Mouse (Mus musculus) retina, embryonic 14.5 days (tissue): Measurements from ENCODE around the gene Aldh4a1.

Source experiments
- DNase-seq: peaks from one replicate; pipeline ENCODE4 v3.0.0-alpha.2; 2015; ENCODE audit warnings: low spot score

Gene Aldh4a1

GRCm38 (mm10) chr4:139619765-139620164 is 2.9 kb upstream of the Aldh4a1 start:
- no peak for DNase-seq

- no peak for DNase-seq
Measured at GRCm38 (mm10) chr4:139623434-139624115, 909 bp downstream of the Aldh4a1 start.

- DNase-seq, result no peak
Measured at GRCm38 (mm10) chr4:139624116-139624489, 1.4 kb downstream of the Aldh4a1 start.

GRCm38 (mm10) chr4:139624706-139625105 is 2.0 kb downstream of the Aldh4a1 start:
- no peak for DNase-seq

GRCm38 (mm10) chr4:139627361-139627760 is 4.7 kb downstream of the Aldh4a1 start:
- no peak for DNase-seq

GRCm38 (mm10) chr4:139630171-139630570 is 7.5 kb downstream of the Aldh4a1 start:
- no peak for DNase-seq

- no peak for DNase-seq
Measured at GRCm38 (mm10) chr4:139631141-139631540, 8.5 kb downstream of the Aldh4a1 start.

GRCm38 (mm10) chr4:139631569-139632253 is 9.0 kb downstream of the Aldh4a1 start:
- no peak for DNase-seq

- DNase-seq, result no peak
Measured at GRCm38 (mm10) chr4:139632254-139632580, 9.6 kb downstream of the Aldh4a1 start.

GRCm38 (mm10) chr4:139636373-139636772 is 13.7 kb downstream of the Aldh4a1 start:
- peak; percentile 81 for DNase-seq

GRCm38 (mm10) chr4:139637847-139638246 is 15.2 kb downstream of the Aldh4a1 start:
- no peak for DNase-seq

- DNase-seq, result no peak
Measured at GRCm38 (mm10) chr4:139638356-139638755, 15.7 kb downstream of the Aldh4a1 start.

GRCm38 (mm10) chr4:139639801-139640200 is 17.1 kb downstream of the Aldh4a1 start:
- no peak for DNase-seq

- DNase-seq, result no peak
Measured at GRCm38 (mm10) chr4:139640333-139640732, 17.7 kb downstream of the Aldh4a1 start.

GRCm38 (mm10) chr4:139640775-139641174 is 18.1 kb downstream of the Aldh4a1 start:
- no peak for DNase-seq

- DNase-seq, result peak; percentile 59
Measured at GRCm38 (mm10) chr4:139641829-139642425, 19.3 kb downstream of the Aldh4a1 start.

- peak; percentile 93 for DNase-seq
Measured at GRCm38 (mm10) chr4:139643972-139644371, 21.3 kb downstream of the Aldh4a1 start.

- DNase-seq, result no peak
Measured at GRCm38 (mm10) chr4:139646916-139647315, 24.2 kb downstream of the Aldh4a1 start.

GRCm38 (mm10) chr4:139650086-139650743 is 27.5 kb downstream of the Aldh4a1 start:
- DNase-seq, result no peak

- DNase-seq, result no peak
Measured at GRCm38 (mm10) chr4:139650907-139651306, 28.2 kb downstream of the Aldh4a1 start.

- DNase-seq, result no peak
Measured at GRCm38 (mm10) chr4:139653238-139653637, 30.6 kb downstream of the Aldh4a1 start, which contains the start of gene Tas1r2. Tas1r2 (plus strand) TSS chr4:139653538.

GRCm38 (mm10) chr4:139661897-139662296 is 39.2 kb downstream of the Aldh4a1 start:
- no peak for DNase-seq

GRCm38 (mm10) chr4:139667632-139668031 is 45.0 kb downstream of the Aldh4a1 start:
- peak; percentile 41 for DNase-seq
